Mouse (Mus musculus): ENCODE data around the gene Cpeb2. TPM values are rescaled to one million over a fixed set of nuclear protein-coding genes. Genes with fewer than 3 reads are reported as not detected.

Cpeb2 gene
- total RNA-seq (2021) = 10 to 100 TPM; 56.6 to 61.6 TPM
- long read RNA-seq, experiment 1, full-length matches to known transcripts = 15 of 30 reads
- long read RNA-seq, experiment 1, partial matches to known transcripts = 2 of 30 reads
- long read RNA-seq, experiment 1, other reads (novel, unspliced or antisense) = 13 of 30 reads
- long read RNA-seq, experiment 2, full-length matches to known transcripts = 9 of 16 reads
- long read RNA-seq, experiment 2, partial matches to known transcripts = 6 of 16 reads
- long read RNA-seq, experiment 2, other reads (novel, unspliced or antisense) = 1 of 16 reads

DNA sequence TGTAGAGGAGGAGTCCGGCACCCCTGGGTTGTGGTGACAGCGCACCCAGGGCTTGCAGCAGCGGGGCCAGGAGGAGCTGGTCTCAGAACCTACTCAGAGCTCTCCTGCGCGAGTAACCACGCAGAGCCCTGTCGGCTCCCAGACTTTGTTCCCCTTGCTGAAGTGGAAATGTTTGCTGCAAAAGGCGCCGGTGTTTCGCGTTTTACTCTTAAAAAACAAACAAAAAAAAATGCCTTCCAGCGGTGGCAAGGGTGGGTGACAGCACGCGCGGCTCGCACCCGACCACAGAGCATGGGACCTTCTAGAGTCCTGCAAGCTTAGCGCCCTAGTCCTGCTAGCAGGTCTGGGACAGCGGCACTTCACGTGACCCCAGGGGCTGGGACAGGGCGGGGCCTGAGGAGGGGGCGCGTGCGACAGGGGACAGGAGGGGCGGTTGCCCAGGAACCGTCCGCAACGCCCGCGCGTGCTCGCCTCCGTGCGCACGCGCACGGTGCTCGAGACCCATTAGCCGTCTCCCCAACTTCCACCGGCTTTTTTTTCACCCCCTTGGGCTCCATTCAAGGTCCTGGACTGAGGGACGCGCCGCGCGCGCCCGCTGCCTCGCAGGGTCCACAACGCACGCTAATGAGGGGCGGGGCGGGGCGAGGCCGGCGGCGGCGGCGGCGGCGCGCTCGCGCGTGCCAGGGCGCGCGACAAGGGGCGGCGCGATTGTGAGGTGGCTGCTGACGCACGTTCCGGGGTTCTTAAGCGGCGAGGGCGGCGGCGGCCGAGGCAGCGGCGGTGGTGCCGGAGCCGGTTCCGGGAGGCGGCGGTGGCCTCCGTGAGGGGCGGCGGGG, at the start of gene Cpeb2:
Cpeb2 (plus strand) TSS at position 691 of the 836 bp plus-strand sequence.
- intact Hi-C loops (cut with DNase I) = loop anchor here (10.0 kb wide), 4 partner anchors 122 to 1348 kb away; no protein-coding TSS in a partner anchor
- DNase-seq (ENCODE audit: low spot score in 2 of 2) = peak; percentile 95

GRCm38 (mm10) chr5:43183556-43183955, 49.4 kb upstream of the Cpeb2 start:
- intact Hi-C loops (cut with DNase I) = no loop called here
- DNase-seq (ENCODE audit: low spot score in 2 of 2) = no peak

DNA sequence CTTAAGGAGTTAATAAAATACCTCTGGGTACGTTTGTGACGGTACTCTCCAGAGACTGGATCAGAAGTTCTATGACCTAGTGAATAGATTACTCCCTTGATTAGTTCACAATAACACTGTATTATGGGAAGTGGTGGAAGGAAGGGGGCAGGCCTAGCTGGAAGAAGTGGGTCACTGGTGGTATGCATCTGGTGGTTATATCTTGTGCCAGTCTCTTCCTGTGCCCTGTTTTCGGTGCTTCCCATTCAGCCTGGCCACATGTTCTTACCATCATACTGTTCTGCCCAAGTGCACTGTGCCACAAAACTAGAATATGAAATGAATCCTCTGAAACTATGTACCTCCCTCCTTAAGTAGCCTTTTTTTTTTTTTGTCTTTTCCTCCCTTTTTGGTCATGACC, 48.1 kb upstream of the Cpeb2 start:
- DNase-seq (ENCODE audit: low spot score in 2 of 2) = no peak
- intact Hi-C loops (cut with DNase I) = no loop called here

DNA sequence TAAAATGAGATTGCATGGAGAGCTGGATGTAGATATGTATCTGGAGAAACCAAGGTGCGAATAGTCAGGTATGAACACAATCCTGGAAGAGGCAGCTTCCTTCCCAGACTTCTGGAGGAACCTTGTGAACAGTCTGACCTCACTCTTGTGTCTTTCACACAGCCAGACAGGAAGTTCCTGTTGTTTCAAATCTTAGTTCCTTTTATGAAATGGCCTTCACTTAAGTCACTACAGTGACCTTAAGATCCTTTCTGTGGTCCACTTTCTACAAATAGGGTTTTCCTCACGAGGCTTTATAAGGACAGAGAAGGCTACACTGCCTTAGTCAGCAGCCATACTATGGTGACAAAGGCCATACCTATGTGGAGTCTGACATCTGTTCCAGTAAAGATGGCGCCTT, 47.5 kb upstream of the Cpeb2 start:
- no peak for DNase-seq (ENCODE audit: low spot score in 2 of 2)
- intact Hi-C loops (cut with DNase I) = no loop called here

- DNase-seq (ENCODE audit: low spot score in 2 of 2) = no peak
- intact Hi-C loops (cut with DNase I) = no loop called here
These were observed 32.3 kb upstream of the Cpeb2 start for GRCm38 (mm10) chr5:43200686-43201085.

DNA sequence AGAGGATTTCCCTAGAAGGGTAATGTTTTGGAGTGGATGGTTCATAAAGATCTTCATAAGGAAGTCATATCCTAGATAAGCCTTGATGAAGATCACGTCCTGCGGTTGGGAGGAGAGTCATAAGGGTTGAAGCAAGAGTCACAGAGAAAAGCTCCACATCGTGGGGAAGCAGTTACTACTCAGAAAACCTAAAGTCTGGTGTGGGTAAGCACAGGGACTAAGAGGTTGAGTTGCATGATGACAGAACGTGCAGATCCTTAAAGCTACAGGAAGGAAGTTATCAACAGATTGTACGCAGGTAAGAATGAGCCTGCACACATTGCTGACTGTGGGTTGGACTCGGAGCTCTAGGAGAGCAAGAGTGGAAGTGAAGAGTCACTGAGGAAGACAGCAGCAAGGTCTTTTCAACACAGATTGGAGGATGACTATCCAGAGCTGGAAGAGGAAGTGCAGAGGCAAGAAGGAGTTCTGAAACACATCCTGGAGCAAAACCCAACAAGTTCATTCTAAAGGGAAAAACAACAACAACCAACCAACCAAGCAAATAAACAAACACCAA, 26.4 kb upstream of the Cpeb2 start:
- no peak for DNase-seq (ENCODE audit: low spot score in 2 of 2)
- intact Hi-C loops (cut with DNase I) = no loop called here

DNA sequence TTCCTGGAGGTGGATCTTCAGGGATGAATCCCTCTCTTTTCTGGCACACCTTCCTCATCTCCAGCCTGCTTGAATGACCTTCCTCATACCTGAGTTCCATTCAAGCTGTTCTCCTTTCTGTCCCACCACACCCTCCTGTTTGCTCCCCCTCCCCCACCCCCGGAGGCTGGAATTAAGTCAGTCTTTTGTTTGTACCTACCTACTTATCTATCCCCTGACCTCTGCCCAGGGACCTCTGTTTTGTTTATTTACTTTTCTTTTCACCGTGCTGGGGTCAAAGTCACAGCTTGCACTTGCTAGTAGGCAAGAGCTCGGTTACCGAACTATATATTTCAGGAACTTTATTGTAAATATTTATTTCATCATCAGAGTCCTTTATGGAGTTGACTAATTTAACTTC, 15.5 kb upstream of the Cpeb2 start:
- intact Hi-C loops (cut with DNase I) = no loop called here
- no peak for DNase-seq (ENCODE audit: low spot score in 2 of 2)

GRCm38 (mm10) chr5:43217987-43218846, 14.8 kb upstream of the Cpeb2 start:
- no peak for DNase-seq (ENCODE audit: low spot score in 2 of 2)

GRCm38 (mm10) chr5:43218847-43219132, 14.2 kb upstream of the Cpeb2 start:
- intact Hi-C loops (cut with DNase I) = no loop called here
- DNase-seq (ENCODE audit: low spot score in 2 of 2) = no peak

More at GRCm38 (mm10) chr5:43217987-43218846, 14.8 kb upstream of the Cpeb2 start:
- intact Hi-C loops (cut with DNase I) = no loop called here

DNA sequence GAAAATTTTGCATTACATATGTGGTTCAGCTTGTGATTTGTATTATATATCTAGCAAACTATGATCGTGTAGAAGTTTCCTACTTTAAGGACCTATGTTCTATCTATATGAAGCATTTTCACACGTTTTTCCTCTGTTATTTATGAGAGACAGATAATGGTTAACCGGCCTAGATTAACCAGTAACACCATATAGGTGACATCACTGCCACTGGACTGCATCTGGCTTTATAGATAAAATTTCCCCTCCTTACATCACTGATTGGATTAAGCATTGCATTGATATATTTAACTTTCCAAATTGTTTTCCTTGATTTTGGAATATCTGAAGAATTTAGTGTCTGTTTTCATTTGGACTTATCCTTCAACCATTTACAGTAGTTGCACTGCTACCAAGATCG, 9.6 kb upstream of the Cpeb2 start:
- intact Hi-C loops (cut with DNase I) = loop anchor here (10.0 kb wide), 1 partner anchor 149 kb away; no protein-coding TSS in a partner anchor
- DNase-seq (ENCODE audit: low spot score in 2 of 2) = no peak

- intact Hi-C loops (cut with DNase I) = loop anchor here (10.0 kb wide), 1 partner anchor 149 kb away; no protein-coding TSS in a partner anchor
- DNase-seq (ENCODE audit: low spot score in 2 of 2) = no peak
These were observed 8.7 kb upstream of the Cpeb2 start for GRCm38 (mm10) chr5:43224245-43224644.

- intact Hi-C loops (cut with DNase I) = loop anchor here (10.0 kb wide), 1 partner anchor 151 kb away; no protein-coding TSS in a partner anchor
These were observed 6.8 kb upstream of the Cpeb2 start for GRCm38 (mm10) chr5:43226160-43226559.

GRCm38 (mm10) chr5:43227607-43228006, 5.4 kb upstream of the Cpeb2 start:
- intact Hi-C loops (cut with DNase I) = loop anchor here (10.0 kb wide), 1 partner anchor 153 kb away; no protein-coding TSS in a partner anchor
- DNase-seq (ENCODE audit: low spot score in 2 of 2) = no peak

More at GRCm38 (mm10) chr5:43226160-43226559, 6.8 kb upstream of the Cpeb2 start:
- no peak for DNase-seq (ENCODE audit: low spot score in 2 of 2)

- intact Hi-C loops (cut with DNase I) = loop anchor here (10.0 kb wide), 4 partner anchors 124 to 1346 kb away; no protein-coding TSS in a partner anchor
- no peak for DNase-seq (ENCODE audit: low spot score in 2 of 2)
These were observed 1.9 kb upstream of the Cpeb2 start for GRCm38 (mm10) chr5:43231061-43231460.

DNA sequence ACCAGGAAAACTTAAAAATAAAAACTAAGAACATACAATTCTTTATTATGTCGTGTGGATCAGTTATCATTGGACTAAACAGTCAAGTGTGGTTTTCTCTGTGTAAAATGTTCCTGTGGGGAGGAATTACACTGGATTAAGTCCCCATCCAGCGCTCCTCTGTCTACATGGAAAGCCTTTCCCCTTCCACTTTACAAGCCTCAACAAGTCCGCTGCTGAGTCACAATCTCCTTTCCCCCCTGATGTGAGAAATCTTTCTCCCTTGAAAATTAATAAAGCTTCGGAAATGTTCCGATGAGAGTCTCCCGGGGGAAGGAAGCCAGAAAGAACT, 856 bp upstream of the Cpeb2 start:
- no peak for DNase-seq (ENCODE audit: low spot score in 2 of 2)
- intact Hi-C loops (cut with DNase I) = loop anchor here (10.0 kb wide), 4 partner anchors 123 to 1347 kb away; no protein-coding TSS in a partner anchor

DNA sequence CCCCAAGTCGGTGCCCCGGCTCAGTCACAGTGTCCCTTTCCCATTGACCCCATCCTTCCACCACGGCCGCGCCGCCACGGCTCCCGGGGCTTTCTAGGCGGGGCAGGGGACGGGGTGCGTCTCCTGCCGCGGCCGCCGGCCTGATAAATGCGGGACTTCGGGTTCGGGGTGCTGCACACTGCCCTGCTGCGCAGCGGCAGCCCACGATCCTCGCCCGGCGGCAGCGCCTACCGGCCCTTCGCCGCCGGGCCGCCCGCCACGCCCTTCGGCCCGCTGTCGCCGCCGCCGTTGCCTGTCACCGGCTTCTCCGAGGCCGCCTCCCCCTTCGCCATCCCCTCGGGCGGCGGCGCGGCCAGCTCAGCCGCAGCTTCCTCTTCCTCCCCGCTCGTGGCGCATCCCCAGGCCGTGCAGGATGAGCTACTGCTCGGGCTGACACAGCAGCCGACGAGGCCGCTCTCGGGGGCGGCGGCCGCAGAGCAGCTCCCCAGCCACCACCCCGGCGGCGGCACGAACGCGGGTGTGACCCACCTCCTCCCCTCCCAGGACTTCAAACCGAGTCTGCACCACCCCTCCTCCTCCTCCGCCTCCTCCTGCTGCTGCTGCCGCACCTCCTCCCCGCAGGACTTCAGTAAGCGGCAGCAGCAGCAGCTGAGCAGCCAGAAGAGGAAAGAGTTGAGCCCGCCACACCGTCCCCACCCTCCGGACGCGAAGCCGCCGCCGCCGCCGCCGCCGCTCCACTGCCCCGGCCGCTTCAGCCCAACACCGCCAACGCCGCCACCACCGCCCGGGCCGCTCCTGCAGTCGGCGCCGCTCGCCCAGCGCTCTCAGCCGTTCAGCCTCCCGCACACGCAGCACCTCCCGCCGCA, 579 bp downstream of the Cpeb2 start:
- DNase-seq (ENCODE audit: low spot score in 2 of 2) = peak; percentile 73 to 79
- intact Hi-C loops (cut with DNase I) = loop anchor here (10.0 kb wide), 4 partner anchors 121 to 1349 kb away; no protein-coding TSS in a partner anchor

DNA sequence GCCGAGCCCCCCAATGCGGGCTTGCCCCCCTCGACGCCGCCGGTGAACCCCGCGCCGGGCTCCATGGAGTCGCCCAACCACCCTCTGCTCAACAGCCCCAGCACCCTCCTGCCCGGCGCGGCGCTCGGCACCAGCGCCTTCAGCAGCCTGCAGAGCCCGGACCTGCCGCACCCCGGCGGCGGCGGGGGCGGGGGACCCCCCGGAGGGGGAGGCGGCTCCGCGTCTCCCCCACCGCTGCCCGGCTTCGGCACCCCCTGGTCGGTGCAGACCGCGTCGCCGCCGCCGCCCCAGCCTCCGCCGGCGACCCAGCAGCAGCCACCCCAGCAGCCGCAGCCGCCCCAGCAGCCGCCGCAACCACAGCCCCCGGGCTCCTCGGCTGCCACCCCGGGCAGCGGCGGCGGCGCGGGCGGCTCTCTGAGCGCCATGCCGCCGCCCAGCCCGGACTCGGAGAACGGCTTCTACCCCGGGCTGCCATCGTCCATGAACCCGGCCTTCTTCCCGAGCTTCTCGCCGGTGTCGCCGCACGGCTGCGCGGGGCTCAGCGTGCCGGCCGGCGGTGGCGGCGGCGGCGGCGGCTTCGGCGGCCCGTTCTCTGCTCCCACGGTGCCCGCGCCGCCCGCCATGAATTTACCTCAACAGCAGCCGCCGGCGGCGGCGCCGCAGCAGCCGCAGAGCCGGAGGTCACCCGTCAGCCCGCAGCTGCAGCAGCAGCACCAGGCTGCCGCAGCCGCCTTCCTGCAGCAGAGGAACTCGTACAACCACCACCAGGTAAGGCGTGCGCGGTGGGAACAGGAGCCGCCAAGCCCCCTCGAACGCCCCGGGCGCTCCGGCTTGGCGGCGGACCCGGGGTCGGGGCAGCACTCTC, 1.6 kb downstream of the Cpeb2 start:
- peak; percentile 32 to 39 for DNase-seq (ENCODE audit: low spot score in 2 of 2)
- intact Hi-C loops (cut with DNase I) = loop anchor here (10.0 kb wide), 4 partner anchors 120 to 1350 kb away; no protein-coding TSS in a partner anchor
